Mouse (Mus musculus): ENCODE measurements around the gene Styxl1.

DNA sequence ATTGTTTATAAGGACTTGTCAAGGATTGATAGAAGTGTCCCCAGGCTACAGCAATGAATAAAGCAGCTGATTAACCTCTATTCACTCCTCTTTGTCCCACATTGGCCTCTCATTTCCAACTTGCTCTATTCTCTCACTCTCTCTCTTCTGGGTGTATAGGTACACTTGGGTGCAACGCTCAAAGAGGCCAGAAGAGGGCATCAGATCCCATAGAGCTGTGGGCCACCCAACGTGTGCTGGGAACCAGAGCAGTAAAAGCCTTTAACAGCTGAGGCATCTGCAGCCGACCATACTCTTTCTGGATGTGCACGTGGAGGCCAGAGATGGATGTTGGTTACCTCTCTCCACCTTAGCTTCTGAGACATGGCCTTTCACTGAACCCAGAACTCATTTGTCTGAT is 24.9 kb upstream of the Styxl1 start:
- TF ChIP-seq CTCF (IDR thresholded peaks at IDR 0.05; ENCODE audit: low read depth), result peak; percentile 33
- TF ChIP-seq EP300 (optimal IDR thresholded peaks at IDR 0.05), result no peak
